Mouse (Mus musculus): Measurements from ENCODE around the gene Pdcd5.

Gene Pdcd5

DNA sequence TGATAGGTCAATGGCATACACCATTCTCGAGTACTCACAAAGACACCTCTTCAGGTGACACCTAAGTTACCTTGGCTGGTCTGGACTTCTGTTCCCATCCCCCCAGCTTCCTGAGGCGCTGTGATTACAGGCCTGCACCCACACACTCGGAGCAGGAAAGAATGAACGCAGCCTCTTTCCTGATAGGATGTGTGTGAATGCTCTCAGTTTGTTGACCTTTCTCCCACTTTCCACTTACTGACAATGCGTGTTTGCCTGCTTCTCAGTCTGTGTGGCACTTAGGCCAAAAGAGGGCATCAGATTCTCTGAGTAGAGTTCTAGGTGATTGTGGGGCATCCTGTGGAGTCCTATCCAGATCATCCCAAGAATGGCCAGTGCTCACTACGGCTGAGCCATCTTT, 7.2 kb downstream of the Pdcd5 start:
- DNase-seq = no peak

DNA sequence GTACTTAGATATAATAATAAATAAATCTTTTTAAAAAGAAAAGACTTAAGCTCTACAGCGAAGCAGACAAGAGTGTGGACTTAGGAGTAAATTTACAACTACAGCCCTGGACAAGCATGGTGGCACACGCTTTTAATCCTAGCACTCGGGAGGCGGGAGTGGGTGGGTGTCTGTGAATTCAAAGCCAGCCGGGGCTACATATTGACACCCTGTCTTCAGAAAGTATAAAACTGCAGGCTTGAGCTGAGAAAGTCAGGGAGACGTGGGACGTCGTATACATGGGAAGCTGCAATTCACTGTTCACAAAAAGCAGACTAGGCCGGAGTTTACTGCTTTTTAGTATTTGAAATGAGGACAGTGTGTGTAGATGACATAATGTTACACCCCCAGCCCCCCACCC, 10.4 kb downstream of the Pdcd5 start:
- no peak for DNase-seq

DNA sequence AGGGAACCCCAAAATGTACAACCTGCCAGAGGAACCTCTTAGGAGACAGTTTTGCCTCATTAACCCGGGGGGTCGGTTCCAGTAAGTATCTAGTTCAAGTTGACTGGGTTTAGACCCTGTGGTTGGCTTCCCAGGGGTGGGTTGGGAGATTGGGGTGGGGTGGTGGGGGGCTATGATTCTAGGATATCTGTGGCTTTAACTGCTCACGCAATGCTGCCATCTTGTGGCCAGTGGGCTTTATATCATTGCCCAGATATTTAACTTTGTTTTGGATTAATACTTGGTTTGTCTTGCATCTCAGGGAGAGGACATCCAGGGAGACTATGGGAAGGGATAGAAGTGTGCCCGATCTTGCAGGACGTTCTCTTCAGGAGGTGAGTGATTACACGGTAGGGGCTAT, 11.1 kb downstream of the Pdcd5 start:
- DNase-seq = peak; percentile 30

DNA sequence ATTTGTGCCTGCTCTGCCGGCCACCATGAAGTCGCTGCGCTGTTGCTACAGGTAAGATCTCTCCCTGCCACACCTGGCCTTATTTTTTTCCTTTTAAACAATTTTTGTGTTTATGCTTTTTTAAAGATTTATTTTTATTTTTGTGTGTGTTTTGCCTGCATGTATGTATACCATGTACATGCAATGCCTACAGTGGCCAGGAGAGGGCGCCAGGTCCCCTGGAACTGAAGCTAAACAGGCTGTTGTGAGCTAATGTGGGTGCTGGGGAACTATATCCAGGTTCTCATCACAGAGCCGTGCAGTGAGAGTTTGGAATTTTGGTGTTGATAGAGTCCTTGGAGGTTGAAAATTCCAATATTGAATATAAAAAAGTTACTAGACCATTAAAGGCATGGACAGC, 18.8 kb downstream of the Pdcd5 start:
- peak; percentile 45 for DNase-seq

DNA sequence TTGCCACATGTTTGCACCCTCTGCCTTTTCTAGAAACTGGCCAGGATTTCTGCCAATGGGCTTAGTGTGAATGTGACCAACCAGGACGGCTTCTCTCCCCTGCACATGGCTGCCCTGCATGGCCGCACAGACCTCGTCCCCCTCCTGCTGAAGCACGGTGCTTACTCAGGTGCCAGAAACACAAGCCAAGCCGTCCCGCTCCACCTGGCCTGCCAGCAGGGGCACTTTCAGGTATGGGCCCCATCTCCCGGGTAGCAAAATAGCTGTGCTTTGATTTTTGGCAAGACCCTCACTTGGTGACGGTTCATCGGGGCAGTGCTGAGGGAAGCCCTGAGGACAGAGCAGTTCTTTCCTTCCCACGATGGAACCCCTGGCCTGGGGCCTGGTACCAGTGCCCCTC, 19.9 kb downstream of the Pdcd5 start:
- no peak for DNase-seq

DNA sequence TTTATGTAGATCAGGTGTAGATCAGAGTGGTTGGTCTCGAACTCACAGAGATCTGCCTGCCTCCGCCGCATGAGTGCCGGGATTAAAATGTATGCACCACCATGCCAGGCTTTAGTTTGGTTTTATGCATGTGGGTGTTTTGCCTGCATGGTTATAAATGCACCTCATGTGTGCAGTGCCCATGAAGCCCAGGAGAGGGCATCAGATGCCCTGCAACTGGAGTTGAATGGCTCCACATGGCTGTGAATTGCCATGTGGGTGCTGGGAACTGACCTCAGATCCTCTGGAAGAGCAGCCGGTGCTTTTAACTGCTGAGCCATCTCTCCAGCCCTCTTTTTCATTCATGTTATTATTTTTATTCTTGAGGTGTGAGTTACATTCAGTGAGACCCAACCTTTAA, 21.3 kb downstream of the Pdcd5 start:
- DNase-seq = no peak

DNA sequence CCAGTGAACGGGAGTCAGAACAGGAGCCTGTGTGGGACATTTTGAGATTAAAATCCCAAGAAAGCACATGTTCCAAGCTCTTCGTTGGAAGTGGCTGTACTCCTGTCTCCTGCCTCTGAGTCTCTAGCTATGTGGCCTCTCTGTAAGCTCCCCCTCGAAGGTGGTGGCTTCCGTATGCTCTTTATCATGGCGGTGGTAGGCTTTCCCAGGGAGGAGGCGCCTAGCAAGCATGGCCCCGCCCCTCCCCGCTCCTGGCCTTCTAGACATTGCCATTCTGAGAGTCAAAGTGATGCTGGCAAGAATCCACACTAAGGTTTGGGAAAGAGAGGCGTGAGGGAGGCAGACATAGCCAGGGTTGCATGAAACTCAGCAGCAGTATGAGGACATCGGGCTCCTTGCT, 24.7 kb downstream of the Pdcd5 start:
- no peak for DNase-seq

DNA sequence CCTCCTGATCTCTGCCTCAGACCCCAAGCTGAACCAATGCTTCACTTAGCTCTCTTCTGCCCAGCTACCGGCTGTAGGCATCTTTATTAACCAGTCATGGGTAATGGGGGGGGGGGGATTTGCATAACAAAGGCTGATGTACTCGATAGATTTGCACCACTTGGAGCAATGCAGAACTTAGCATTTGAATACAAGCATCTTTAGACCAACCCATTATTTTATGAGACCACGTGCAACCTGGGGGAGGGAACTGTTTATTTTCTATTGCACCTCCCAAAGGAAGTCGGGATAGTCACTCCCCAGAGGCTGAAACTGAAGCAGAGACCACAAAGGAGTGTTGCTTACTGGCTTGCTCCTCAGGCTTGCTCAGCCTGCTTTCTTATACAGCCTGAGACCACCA, 29.8 kb downstream of the Pdcd5 start:
- no peak for DNase-seq

DNA sequence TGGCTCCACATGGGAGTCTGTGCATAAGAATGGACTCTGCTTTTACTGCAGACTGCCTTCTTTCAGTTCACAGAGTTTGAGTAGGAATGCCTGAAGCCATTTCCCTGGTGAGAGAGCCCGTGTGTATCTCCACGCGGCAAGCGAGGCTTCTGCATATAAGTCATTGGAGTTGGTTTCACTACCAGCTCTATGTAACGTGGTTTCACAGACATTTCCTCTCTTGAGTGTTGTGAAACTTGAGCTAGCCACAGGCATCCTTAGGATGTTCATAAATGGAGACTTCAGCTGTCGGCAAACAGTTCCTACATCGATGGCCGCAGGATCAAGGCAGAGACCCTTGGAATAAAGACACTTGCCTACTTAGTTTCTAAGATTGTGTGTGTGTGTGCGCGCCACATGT, 38.1 kb downstream of the Pdcd5 start:
- no peak for DNase-seq

DNA sequence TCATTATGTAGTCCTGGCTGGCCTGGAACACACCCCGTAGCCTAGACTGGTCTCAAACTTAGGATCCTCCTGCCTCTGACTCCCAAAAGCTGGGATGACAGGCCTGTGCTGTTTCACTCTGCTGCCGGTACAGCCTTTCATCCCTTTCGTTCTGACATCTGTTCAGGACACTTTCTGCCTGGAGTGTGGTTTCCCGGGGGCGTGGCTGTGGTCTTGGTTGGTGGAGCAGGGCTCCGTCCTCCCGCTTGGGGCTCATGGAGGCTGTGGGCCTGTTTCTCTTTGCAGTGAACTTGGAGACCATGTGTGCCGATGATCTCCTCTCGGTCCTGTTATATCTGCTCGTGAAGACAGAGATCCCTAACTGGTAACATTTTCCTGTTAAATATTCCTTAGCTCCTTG, 40.5 kb downstream of the Pdcd5 start:
- DNase-seq = no peak

DNA sequence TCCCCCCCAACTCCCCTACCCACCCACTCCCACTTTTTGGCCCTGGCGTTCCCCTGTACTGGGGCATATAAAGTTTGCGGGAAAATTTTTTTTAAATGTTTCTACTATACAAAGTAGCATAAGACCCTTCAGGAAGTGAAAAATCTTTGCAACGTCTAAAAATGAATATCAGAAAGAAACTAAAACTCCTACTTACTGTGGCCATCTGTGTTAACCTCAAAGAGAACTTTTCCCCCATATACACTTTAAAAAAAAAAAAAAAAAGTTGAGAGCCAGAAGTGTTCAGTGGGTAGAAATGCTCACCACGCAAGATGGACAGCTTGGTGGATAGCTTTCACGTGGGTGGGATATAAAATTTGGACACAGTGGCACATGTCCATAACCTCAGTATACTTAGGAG, 44.6 kb downstream of the Pdcd5 start:
- no peak for DNase-seq

DNA sequence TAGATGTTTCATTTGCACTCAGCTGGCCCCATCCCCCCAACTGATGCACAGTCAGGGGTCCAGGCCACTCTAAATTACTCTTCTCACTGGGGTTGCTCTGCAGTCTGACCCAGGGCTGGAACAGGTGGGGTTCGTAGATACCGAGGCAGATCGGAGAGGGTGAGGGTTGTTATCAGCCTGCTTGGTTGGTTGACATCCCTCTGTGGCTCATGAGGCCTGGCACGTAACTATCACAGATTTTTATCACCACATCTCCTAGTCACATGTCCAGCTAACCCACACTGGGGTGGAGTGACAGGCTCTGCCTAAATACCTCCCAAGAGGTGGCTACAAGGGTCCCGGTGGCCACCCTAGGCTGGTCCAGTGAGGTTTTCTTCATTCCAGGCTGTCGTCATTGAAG, 46.2 kb downstream of the Pdcd5 start:
- no peak for DNase-seq

DNA sequence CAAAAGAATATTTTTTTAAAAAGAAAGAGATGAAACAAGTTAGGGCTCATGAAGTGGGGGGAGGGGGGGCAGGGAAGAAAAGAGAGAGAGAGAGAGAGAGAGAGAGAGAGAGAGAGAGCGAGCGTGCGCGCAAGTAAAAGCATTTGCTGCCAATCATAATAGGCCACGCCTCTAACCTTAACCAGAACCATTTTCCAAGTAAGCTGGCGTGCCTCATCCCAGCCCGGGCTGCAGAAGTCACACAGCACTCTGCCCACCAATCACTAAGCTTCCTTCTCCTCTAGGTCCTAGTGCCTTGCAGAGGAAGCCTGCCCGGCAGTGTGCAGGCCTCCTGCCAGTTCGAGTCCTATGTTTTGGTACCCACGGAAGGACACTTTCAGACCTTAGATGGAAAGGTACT, 47.3 kb downstream of the Pdcd5 start:
- DNase-seq = no peak

DNA sequence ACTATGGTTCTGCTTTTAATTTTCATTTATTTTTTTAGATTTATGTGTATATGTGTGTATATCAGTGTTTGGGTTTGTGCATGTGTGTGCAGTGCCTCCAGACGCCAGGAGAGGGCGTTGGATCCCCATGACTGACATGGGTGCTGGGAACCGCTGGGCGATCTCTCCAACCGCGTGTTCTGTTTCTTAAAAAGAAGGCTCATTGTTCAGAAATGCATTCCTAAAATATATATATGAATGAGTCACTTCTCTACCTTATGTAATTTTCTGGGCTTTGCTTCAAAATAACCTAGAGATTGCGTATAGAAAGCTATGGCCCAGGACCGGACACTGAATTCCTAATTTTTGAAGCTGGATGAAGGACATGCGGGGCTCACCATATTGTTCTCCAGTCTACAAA, 47.8 kb downstream of the Pdcd5 start:
- no peak for DNase-seq

DNA sequence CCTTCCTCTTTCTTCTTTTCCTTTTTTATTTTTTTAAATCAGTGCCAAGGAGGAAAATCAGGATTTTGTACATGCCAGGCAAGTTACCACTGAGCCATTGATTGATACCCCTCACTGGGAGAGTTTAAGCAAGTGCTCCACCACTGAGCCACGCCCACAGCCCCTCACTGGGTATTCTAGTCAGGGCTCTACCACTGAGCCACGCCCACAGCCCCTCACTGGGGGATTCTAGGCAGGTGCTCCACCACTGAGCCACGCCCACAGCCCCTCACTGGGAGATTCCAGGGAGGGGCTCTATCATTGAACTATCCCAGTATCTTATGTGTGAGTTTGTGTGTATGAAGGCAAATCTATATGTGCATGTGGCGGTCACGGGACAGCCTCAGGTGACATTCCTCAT, 53.0 kb downstream of the Pdcd5 start:
- no peak for DNase-seq

Measured in kidney, adult 18-20 months (tissue).